Comparison of ENCODE assay signal across 8 mouse cellular contexts in the genomic region with DNA sequence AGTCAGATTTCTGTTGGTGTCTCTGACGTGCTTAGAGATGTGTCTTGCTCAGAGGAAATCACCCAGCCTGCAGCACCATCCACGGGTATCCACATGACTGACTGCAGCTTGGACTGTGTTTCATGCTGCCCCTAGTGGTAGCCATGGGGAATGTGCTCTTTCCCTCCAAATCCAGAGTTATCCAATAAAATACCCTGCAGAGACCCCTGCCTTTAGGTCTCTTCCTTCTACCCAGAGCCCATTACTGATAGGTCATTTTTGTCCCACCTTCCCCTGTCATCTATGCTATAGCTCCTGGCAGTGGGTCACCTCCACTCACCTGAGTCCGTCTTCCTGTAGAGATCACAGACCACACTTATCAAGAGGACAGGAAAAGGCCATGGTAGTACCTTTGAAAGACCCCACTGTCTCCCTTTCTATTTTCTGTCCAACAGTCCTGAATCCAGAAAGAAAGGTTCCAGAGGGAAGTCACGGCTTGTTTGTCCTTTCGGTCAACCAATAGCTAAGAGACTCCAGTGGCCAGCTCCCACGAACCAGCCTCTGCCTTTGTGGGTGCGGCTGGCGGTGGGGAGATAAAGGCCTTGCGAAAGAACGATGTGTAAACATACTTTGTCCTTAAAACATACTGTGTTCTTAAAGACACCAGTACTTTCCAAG. TPM values are rescaled to one million over a fixed set of nuclear protein-coding genes. Genes with fewer than 3 reads are reported as not detected.
DNase-seq lines count a peak whose midpoint lies in the region; ATAC-seq and TF ChIP-seq lines count a peak whose summit lies in the region.

No protein-coding gene starts in this region.

- H3K27me3 ChIP-seq in thymus, adult 2 months (ENCODE audit: control insufficient read depth, insufficient read depth, low read length) = no peaks in the 10 kb centered on the region
- no peaks in the 10 kb centered on the region for H3K27me3 ChIP-seq in forebrain, embryonic 16.5 days (replicated peaks; ENCODE audit: control insufficient read depth, insufficient read depth, low read length)
- no peaks in the 10 kb centered on the region for H3K27me3 ChIP-seq in intestine, embryonic 15.5 days (replicated peaks)
- no peaks in the 10 kb centered on the region for H3K27me3 ChIP-seq in liver, embryonic 13.5 days
- no peaks in the 10 kb centered on the region for H3K27me3 ChIP-seq in myocyte (ENCODE audit: control insufficient read depth, insufficient read depth, insufficient read length)

- H3K4me1 ChIP-seq in thymus, adult 2 months (replicated peaks; ENCODE audit: control insufficient read depth, insufficient read depth, low read length) = peaks cover 21% of the 10 kb centered on the region
- H3K4me1 ChIP-seq in forebrain, embryonic 16.5 days (replicated peaks; ENCODE audit: control insufficient read depth, insufficient read depth, low read length) = no peaks in the 10 kb centered on the region
- H3K4me1 ChIP-seq in intestine, embryonic 15.5 days (replicated peaks) = peaks cover 30% of the 10 kb centered on the region
- H3K4me1 ChIP-seq in liver, embryonic 13.5 days (replicated peaks) = peaks cover 72% of the 10 kb centered on the region

- H3K36me3 ChIP-seq in thymus, adult 2 months (ENCODE audit: control insufficient read depth, insufficient read depth, low read length) = no peaks in the 10 kb centered on the region
- peaks cover 25% of the 10 kb centered on the region for H3K36me3 ChIP-seq in forebrain, embryonic 16.5 days (ENCODE audit: control insufficient read depth, insufficient read depth)
- peaks cover 37% of the 10 kb centered on the region; the same call in 1 of the 2 replicates for H3K36me3 ChIP-seq in intestine, embryonic 15.5 days
- peaks cover 45% of the 10 kb centered on the region for H3K36me3 ChIP-seq in liver, embryonic 13.5 days
- peaks cover 60% of the 10 kb centered on the region for H3K36me3 ChIP-seq in myocyte (ENCODE audit: control insufficient read depth, insufficient read depth)

- WGBS in thymus, adult 2 months = 62% methylated on average over 10 of the region's 10 CpGs
- 60% methylated on average over 10 of the region's 10 CpGs for WGBS in forebrain, embryonic 16.5 days
- 27% methylated on average over 10 of the region's 10 CpGs for WGBS in intestine, embryonic 15.5 days
- WGBS in liver, embryonic 13.5 days (ENCODE audit: insufficient replicate concordance) = 7% methylated on average over 10 of the region's 10 CpGs

- intact Hi-C loops in gastrocnemius, postnatal 14 days (cut with DNase I; ENCODE audit: low total_unique reads) = no loop called here

- no peak overlapping the region for H3ac ChIP-seq in myocyte (ENCODE audit: control insufficient read depth, insufficient read length)

- ATAC-seq in forebrain, embryonic 16.5 days = peak; percentile 66
- peak; percentile 85 for ATAC-seq in intestine, embryonic 15.5 days
- ATAC-seq in liver, embryonic 13.5 days (ENCODE audit: low read depth) = peak; percentile 67

- H3K79me2 ChIP-seq in myocyte (ENCODE audit: control insufficient read depth, insufficient read depth) = no peaks in the 10 kb centered on the region

- TF ChIP-seq CTCF in thymus, adult 2 months (IDR thresholded peaks at IDR 0.05; ENCODE audit: borderline replicate concordance, control insufficient read depth, extremely low read depth, insufficient read depth, low read length, poor library complexity) = no peak

- H3K4me2 ChIP-seq in forebrain, embryonic 16.5 days (ENCODE audit: low read length) = no peak overlapping the region
- H3K4me2 ChIP-seq in intestine, embryonic 15.5 days (replicated peaks) = peak overlapping the region; percentile 22; the same call in 1 of the 2 replicates
- peak overlapping the region; percentile 61 for H3K4me2 ChIP-seq in liver, embryonic 13.5 days
- no peak overlapping the region for H3K4me2 ChIP-seq in myocyte (ENCODE audit: low read depth)

- H3K9me3 ChIP-seq in forebrain, embryonic 16.5 days (ENCODE audit: control insufficient read depth, low read length) = no peaks in the 10 kb centered on the region
- H3K9me3 ChIP-seq in intestine, embryonic 15.5 days = no peaks in the 10 kb centered on the region
- H3K9me3 ChIP-seq in liver, embryonic 13.5 days (replicated peaks) = no peaks in the 10 kb centered on the region

- peak; percentile 55 for DNase-seq in thymus, postnatal 0 days (ENCODE audit: low spot score)
- no peak for DNase-seq in thymus, adult 2 months
- peak; percentile 48 to 52 for DNase-seq in cerebellum, adult 18-20 months
- DNase-seq in liver, embryonic 13.5 days = peak; percentile 65
- no peak for DNase-seq in gastrocnemius, postnatal 14 days

- no peak for TF ChIP-seq POLR2A in thymus, adult 2 months (IDR thresholded peaks at IDR 0.05; ENCODE audit: control insufficient read depth, extremely low read depth, insufficient read depth, low read length, poor library complexity)
- peak; percentile 41 for TF ChIP-seq POLR2A in myocyte (IDR thresholded peaks at IDR 0.05; ENCODE audit: insufficient read length, low read depth)

- H3K27ac ChIP-seq in thymus, adult 2 months (ENCODE audit: control insufficient read depth, insufficient read depth, low read length) = no peak overlapping the region
- no peak overlapping the region for H3K27ac ChIP-seq in forebrain, embryonic 16.5 days (ENCODE audit: low read length)
- peak overlapping the region; percentile 79 for H3K27ac ChIP-seq in intestine, embryonic 15.5 days
- peak overlapping the region; percentile 83 for H3K27ac ChIP-seq in liver, embryonic 13.5 days

- no peak overlapping the region for H3K4me3 ChIP-seq in thymus, adult 2 months (ENCODE audit: control insufficient read depth, insufficient read depth, low read length)
- H3K4me3 ChIP-seq in forebrain, embryonic 16.5 days (replicated peaks; ENCODE audit: low read length) = no peak overlapping the region
- H3K4me3 ChIP-seq in intestine, embryonic 15.5 days (replicated peaks) = no peak overlapping the region
- peak overlapping the region; percentile 32 for H3K4me3 ChIP-seq in liver, embryonic 13.5 days (replicated peaks)
- no peak overlapping the region for H3K4me3 ChIP-seq in myocyte

- no peak overlapping the region for H3K9ac ChIP-seq in forebrain, embryonic 16.5 days (replicated peaks; ENCODE audit: low read depth, low read length)
- no peak overlapping the region for H3K9ac ChIP-seq in intestine, embryonic 15.5 days
- peak overlapping the region; percentile 57 for H3K9ac ChIP-seq in liver, embryonic 13.5 days

TF ChIP-seq in myocyte, 11 proteins besides CTCF, POLR2A, EP300 and RAD21:
- TF ChIP-seq MYOD1 (IDR thresholded peaks at IDR 0.05; ENCODE audit: control insufficient read depth in 1 of 3, insufficient read length in 2 of 3, low read depth in 2 of 3) = no peak
- peak; percentile 88 for TF ChIP-seq POLR2AphosphoS2 (IDR thresholded peaks at IDR 0.05; ENCODE audit: insufficient read length, low read depth)
TF ChIP-seq in myocyte: peak in this region for 1.

RNA-seq across cellular contexts. Expression of gene Fads3, which starts 18.7 kb away (rescaled TPM):
- 1.2 and 1.6 TPM in 2 replicates for polyA plus RNA-seq in thymus, postnatal 0 days (2015; fragmentation: Nextera tagmentation; extraction: Ambion mirVana)
- polyA plus RNA-seq in thymus, adult 2 months (2012; rRNA removed) = 13.6 and 19.9 TPM in 2 replicates
- 14.1 and 20.9 TPM in 2 replicates for polyA plus RNA-seq in forebrain, embryonic 16.5 days (2015; fragmentation: Nextera tagmentation; extraction: Ambion mirVana)
- polyA plus RNA-seq in intestine, embryonic 15.5 days (2015; fragmentation: Nextera tagmentation; extraction: Ambion mirVana) = 15.1 and 16.3 TPM in 2 replicates
- polyA plus RNA-seq in liver, embryonic 13.5 days (2015; fragmentation: Nextera tagmentation; extraction: Ambion mirVana) = 5.3 and 7.3 TPM in 2 replicates
- 557 TPM for polyA plus RNA-seq in myocyte (2012; fragmentation: generic; extraction: Trizol)
- total RNA-seq in gastrocnemius, postnatal 14 days (2021) = 1 to 10 TPM; 5.4 to 6.0 TPM

RNA-seq across cellular contexts. Expression of gene Fads2, which starts 41.5 kb away (rescaled TPM):
- polyA plus RNA-seq in thymus, postnatal 0 days (2015; fragmentation: Nextera tagmentation; extraction: Ambion mirVana) = 27.7 and 29.0 TPM in 2 replicates
- polyA plus RNA-seq in thymus, adult 2 months (2012; rRNA removed) = 36.3 and 45.6 TPM in 2 replicates
- polyA plus RNA-seq in forebrain, embryonic 16.5 days (2015; fragmentation: Nextera tagmentation; extraction: Ambion mirVana) = 171 and 173 TPM in 2 replicates
- 194 and 205 TPM in 2 replicates for polyA plus RNA-seq in intestine, embryonic 15.5 days (2015; fragmentation: Nextera tagmentation; extraction: Ambion mirVana)
- polyA plus RNA-seq in liver, embryonic 13.5 days (2015; fragmentation: Nextera tagmentation; extraction: Ambion mirVana) = 66.8 and 76.0 TPM in 2 replicates
- polyA plus RNA-seq in myocyte (2012; fragmentation: generic; extraction: Trizol) = 157 TPM
- total RNA-seq in gastrocnemius, postnatal 14 days (2021) = 10 to 100 TPM in 1 of 2 experiments, 1 to 10 TPM in 1; 6.7 to 11.1 TPM

RNA-seq across cellular contexts. Expression of gene Rab3il1, which starts 58.6 kb away (rescaled TPM):
- 12.6 and 13.3 TPM in 2 replicates for polyA plus RNA-seq in thymus, postnatal 0 days (2015; fragmentation: Nextera tagmentation; extraction: Ambion mirVana)
- 12.8 and 15.7 TPM in 2 replicates for polyA plus RNA-seq in thymus, adult 2 months (2012; rRNA removed)
- polyA plus RNA-seq in forebrain, embryonic 16.5 days (2015; fragmentation: Nextera tagmentation; extraction: Ambion mirVana) = 18.0 and 18.4 TPM in 2 replicates
- polyA plus RNA-seq in intestine, embryonic 15.5 days (2015; fragmentation: Nextera tagmentation; extraction: Ambion mirVana) = 34.7 and 35.0 TPM in 2 replicates
- 196 and 207 TPM in 2 replicates for polyA plus RNA-seq in liver, embryonic 13.5 days (2015; fragmentation: Nextera tagmentation; extraction: Ambion mirVana)
- polyA plus RNA-seq in myocyte (2012; fragmentation: generic; extraction: Trizol) = 15.2 TPM
- total RNA-seq in gastrocnemius, postnatal 14 days (2021) = 10 to 100 TPM in 1 of 2 experiments, 1 to 10 TPM in 1; 7.4 to 11.6 TPM

RNA-seq across cellular contexts. Expression of gene Best1, which starts 58.6 kb away (rescaled TPM):
- polyA plus RNA-seq in thymus, postnatal 0 days (2015; fragmentation: Nextera tagmentation; extraction: Ambion mirVana) = 0.39 and 0.54 TPM in 2 replicates
- polyA plus RNA-seq in thymus, adult 2 months (2012; rRNA removed) = 0.31 and 0.33 TPM in 2 replicates
- 1.2 and 1.5 TPM in 2 replicates for polyA plus RNA-seq in forebrain, embryonic 16.5 days (2015; fragmentation: Nextera tagmentation; extraction: Ambion mirVana)
- polyA plus RNA-seq in intestine, embryonic 15.5 days (2015; fragmentation: Nextera tagmentation; extraction: Ambion mirVana) = 0.50 and 0.58 TPM in 2 replicates
- 0.17 and 0.20 TPM in 2 replicates for polyA plus RNA-seq in liver, embryonic 13.5 days (2015; fragmentation: Nextera tagmentation; extraction: Ambion mirVana)
- polyA plus RNA-seq in myocyte (2012; fragmentation: generic; extraction: Trizol) = 6.6 TPM
- under 1 TPM; 0.29 to 0.41 TPM for total RNA-seq in gastrocnemius, postnatal 14 days (2021)

Comparison
In these comparisons a context has a peak if more than half of its experiments do, and no peak if none do; other contexts are left out.
1. DNase-seq: peak in thymus, postnatal 0 days (single experiment), cerebellum, adult 18-20 months (2 of 2) and liver, embryonic 13.5 days (single experiment); none in thymus, adult 2 months (single experiment) and gastrocnemius, postnatal 14 days (single experiment).
2. H3K27ac ChIP-seq: peak in intestine, embryonic 15.5 days (single experiment) and liver, embryonic 13.5 days (single experiment); none in thymus, adult 2 months (single experiment) and forebrain, embryonic 16.5 days (single experiment).
3. H3K4me2 ChIP-seq: peak in intestine, embryonic 15.5 days (single experiment) and liver, embryonic 13.5 days (single experiment); none in forebrain, embryonic 16.5 days (single experiment) and myocyte (single experiment).
4. RNA of gene Fads3, which starts 18.7 kb away (polyA plus RNA-seq): 557 TPM in myocyte (single experiment); 14.1 to 20.9 TPM in forebrain, embryonic 16.5 days, 13.6 to 19.9 TPM in thymus, adult 2 months, 15.1 to 16.3 TPM in intestine, embryonic 15.5 days, 5.3 to 7.3 TPM in liver, embryonic 13.5 days and 1.2 to 1.6 TPM in thymus, postnatal 0 days; every median in the first group is over 10 times any median in the second.
5. Peak in every context shown above with its lines, with median percentiles within 50 percentile points of each other: ATAC-seq.